Mouse (Mus musculus): ENCODE data around the gene Uvrag.

Uvrag gene

DNA sequence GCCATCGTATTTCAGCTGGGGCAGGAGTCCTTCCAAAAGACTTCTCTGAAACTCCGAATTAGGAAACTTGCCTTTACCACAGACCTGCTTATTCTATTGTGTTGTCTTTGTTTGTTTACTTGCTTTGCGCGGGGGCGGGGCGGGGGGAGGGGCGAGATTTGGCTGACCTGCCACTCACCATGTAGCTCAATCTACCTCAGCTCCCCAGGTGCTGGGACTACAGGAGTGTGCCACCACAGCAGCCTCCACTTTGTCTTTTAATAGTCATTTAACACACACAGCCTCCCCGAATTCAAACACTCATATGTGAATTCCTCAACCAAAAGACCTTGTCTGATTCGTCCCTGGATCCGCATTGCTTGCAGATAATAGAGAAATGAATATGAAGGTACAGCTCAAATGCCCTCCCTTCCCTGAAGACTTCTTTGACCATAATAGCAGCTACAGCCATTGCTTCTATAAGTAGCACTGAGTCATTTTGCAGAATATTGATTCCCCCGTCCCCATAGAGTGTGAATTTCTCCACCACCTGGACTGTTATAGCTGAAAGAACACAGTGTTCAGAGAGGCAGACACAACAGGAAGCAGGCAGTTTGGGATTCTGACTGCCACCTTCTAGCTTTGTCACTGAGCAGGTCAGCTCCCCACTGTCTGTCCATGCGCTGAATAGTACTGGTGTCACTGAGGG is 1.1 kb upstream of the Uvrag start:
- intact Hi-C loops (cut with DNase I): no loop called here

DNA sequence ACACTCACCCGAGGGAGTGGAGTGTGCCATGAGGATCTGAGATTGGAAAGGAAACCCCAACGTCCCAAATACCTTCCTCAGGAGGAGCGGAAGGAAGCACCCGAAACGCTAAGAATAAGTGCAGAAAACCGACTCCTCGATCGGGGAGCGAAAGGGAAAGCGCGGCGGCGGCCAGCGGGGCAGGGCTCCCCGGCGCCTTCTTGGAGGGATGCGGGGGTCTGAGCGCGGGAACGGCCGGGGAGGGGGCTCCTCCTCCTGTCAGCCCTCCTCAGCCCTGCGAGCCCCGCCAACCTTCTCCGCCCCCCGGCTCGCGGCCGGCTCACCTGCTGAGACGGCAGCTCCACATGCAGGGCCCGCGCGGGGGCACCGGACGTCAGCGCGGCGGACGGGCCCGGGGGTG is 430 bp downstream of the Uvrag start:
- intact Hi-C loops (cut with DNase I): no loop called here

DNA sequence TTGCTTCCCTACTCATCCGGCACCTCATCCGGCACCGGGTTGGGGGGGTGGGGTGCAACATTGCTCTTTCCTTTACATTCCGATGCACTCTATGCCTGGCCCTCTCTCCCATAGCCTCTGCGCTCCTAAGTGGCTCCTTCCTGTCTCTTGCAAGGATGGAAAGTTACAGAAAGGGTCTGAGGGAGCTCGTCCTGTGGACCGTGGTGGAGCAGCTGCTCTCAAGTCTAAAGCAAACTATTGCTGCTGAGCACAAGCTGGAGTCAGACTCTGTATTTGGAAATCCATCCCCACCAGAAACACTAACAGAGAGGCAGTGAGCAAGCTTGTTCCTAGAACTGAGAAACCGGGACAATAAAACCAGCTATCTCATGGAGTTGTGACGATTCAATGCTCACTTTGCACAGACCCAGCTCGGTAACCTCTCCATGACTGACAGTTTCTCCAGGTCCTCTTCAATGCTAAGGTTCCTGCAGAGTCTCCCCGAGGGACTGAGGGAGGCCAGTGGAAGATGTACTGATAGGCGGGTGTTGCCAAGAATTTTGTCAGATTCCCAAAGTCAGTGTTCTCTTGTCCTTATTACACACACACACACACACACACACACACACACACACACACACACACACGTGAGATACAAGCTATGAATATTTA is 975 bp downstream of the Uvrag start:
- intact Hi-C loops (cut with DNase I): no loop called here

DNA sequence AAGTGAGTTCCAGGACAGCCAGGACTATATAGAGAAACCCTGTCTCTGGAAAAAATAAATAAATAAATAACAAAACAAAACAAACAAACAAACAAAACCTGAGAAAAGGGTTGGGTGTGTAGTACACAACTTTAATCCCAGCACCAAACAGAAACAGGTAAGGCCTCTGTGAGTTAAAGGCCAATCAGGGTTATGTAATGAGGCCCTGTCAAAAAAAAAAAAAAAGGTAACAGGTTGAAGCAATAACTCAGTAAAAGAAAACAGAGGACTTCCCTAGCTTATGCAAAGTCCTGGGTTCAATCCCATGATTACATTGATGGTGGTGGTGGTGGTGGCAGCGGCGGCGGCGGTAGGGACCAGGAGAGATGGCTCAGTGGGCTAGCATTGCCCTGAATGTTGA is 3.4 kb downstream of the Uvrag start:
- intact Hi-C loops (cut with DNase I): no loop called here

DNA sequence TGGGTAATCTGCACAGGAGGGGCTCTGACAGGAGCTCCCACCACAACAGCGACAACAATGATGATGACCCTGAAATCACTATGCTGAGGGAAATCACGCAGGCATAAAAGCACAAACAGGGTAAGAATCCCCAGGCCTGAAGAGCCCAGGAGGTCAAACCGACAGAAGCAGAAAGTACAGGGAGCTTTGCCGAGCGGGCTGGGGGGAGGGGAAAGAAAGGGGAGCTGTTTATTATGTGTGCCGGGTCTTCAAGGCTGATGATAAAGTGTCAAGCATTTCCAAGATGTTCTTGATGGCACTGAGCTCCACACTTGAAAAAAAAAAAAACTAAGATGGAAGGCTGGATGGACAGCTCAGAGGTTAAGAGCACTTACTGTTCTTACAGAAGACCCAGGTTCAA is 4.2 kb downstream of the Uvrag start:
- intact Hi-C loops (cut with DNase I): no loop called here

DNA sequence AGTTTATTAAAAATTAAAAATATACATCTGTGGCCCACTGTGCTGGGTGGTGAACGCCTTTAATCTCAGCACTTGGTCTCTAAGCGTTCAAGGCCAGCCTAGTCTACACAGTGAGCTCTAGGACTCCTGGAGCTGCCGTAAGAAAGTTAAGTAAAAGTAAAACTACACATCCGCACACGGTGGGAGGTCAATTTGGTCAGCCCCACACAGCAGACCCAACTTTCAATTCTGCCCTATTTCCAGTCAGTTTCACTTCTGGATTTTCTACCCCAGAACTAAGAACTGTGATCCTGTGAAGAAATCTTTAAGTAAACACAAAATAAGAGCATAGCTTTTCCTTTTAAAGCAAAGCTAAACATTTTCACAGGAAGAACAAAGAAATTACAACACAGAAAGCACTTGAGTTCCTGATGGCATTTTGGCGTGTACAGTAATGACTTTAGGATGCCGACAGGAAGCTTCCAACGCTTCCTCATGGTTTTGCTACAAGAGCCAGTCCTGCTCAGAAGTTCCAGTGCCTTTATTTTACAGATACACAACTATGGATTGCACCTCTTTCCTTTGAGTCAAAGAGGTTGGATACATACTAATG is 7.0 kb downstream of the Uvrag start:
- intact Hi-C loops (cut with DNase I): no loop called here

DNA sequence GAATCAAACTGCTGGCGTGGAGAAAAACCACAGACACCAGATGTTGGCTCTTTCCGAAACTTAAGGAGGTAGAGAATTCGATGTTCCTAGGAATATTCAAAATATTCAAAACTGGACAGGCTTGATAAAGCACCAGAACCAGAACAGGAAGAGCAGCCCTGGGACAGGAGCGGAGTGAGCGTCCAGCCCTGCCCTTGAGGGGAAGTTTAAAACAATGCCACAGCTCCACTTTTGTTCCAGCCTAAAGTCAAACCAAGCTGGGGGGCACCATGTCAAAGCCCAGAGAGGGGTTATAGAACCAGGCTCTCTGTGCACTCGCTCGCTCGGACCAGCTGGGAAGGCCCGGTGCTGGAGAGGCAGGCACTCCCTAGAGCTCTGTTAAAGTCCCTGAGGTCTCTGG is 8.3 kb downstream of the Uvrag start:
- intact Hi-C loops (cut with DNase I): no loop called here

DNA sequence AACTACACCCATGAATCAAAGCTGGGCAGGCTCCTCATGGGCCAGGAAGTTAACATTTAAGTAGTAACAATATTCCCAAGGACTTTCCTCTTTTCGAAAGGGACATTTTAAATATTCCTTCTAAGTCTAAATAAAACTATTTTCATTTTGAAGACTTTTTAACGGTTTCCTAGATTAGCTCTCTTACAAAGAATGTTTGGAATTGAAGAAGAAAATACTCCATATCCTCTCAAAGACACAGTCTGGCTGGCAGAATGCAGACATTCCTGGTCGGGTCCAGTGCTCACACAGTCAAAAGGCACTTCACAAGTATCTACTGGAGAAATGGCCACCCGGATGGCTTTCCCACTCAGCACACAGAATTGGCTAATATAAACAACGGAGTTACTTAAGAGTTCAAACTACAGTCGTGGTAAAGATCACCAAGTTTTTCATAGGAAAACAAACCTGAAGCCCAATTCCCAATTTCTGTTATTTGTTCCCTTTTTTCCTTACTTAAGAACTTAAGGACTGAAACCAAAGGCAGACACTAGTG is 9.1 kb downstream of the Uvrag start:
- intact Hi-C loops (cut with DNase I): no loop called here

DNA sequence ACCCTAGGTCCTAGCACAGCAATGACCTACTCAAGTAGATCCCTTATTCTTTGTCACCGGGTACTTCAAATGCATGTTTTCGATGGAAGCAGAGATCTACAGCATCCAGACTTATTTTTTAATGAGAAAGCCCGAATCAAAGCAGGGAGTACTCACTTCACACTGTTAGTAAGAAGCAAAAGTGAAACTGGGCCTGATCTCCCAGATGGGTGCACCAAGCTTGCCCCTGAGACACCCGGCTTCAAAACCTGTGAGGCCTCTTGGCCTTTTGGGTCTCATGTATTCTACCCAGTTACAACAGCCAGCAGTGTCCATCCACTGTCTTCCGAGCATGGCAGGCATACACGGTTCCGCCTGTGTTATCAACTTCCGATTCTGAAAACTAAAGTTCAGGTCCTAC is 12.0 kb downstream of the Uvrag start:
- intact Hi-C loops (cut with DNase I): no loop called here

DNA sequence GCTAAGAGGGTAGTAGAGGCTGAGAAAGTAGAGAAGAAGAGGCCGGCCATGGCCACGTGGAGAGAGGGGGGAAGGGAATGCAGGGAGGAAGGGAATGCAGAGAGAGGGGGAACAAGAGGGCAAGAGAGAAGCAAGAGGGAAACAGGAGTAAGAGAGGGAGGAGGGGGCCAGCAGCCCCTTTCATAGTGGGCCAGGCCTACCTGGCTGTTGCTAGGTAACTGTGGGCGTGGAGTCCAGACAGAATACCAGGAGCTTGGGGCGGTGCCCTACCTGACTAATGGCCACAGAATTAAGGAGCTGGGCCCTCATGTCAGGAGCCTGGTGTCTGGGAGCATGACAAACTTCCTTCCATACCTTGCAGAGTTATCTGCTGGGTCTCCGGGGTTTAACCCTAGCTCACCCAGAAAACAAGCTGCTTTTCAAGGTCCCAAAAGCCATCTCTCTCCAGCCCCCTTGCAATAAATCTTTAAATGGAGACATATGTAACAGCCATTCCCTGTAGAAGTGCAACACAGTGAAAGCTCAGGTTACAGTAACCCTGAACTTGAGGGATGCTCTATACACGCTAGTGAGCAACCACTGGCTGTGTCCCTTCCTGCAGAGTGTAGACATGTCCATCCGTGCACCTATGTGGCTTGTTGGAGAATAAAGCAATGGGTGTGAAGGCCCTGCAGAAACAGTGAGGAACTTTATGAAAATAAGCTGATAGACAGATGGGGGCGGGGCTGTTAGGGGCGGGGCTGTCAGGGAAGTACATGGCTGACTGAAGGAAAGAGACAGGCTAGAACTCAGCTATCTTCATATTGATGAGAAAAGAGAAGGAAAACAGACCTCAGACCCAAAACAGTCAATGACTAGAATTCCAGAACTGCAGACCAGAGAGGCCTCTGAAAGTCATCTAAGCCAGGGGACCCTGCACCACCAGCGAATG is 12.7 kb downstream of the Uvrag start:
- intact Hi-C loops (cut with DNase I): no loop called here

DNA sequence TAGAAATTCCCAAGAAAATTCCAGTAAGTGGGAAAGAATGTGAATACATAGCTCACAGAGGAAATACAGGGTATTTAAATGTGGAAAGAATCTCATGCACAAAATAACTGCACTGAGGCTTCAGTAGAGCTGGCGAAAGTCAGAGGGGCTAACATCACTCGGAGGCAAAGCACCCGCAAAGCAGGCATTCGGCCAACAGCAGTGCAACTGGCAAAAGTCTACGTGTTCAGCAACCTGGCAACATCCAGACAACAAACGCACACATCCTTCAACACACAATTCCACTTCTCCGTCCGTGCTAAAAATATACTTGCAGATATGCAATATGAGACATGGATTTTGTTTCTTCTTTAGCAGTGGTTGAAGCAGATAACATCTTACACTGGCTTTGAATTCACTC is 14.9 kb downstream of the Uvrag start:
- intact Hi-C loops (cut with DNase I): no loop called here

DNA sequence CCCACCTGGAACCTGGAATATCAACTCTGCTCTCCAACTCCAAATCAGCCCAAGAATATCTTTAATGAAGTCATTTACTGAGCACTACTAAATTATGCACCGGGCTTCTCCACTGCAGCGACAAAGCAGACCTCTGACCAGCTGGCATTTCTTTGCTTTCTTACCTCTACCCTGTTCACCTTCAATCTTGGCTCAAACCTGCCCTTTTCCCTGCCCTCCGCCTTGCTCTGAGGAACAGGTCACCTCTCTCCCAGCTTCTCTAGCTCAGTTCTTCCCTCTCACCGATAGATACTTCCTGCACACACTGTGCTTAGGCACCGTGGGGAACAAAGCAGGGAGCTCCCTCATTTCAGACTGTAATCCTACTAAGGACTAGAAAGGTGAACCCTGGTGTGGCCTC is 18.3 kb downstream of the Uvrag start:
- intact Hi-C loops (cut with DNase I): no loop called here

DNA sequence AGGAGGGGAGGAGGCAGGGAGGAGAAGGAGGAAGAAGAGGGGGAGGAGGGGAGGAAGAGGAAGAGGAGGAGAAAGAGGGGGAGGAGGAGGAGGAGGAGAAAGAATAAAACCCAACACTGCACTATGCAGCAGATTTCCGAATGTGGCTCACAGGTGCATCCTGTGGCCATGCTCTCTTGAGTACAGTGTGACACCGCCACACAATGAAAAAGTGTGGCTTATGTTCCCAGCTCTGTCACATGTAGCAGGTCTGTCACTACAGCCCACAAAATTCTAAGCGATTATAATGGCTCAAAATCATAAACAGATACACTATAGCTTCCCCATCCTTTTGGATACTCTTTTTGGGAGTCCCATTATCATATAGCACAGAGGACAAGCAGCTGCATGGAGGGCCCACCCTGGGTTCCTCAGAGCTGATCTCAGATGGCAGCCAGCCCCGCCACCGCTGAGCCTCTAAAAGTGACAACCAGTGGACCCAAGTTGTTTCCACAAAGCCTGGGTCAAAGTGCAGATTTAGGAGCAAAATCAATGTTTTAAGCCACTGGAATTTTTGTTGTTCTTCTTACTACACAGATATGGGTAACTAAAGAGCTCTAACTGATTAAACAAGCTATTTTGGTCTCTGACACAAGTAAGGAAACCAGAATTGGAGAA is 19.9 kb downstream of the Uvrag start:
- intact Hi-C loops (cut with DNase I): no loop called here

DNA sequence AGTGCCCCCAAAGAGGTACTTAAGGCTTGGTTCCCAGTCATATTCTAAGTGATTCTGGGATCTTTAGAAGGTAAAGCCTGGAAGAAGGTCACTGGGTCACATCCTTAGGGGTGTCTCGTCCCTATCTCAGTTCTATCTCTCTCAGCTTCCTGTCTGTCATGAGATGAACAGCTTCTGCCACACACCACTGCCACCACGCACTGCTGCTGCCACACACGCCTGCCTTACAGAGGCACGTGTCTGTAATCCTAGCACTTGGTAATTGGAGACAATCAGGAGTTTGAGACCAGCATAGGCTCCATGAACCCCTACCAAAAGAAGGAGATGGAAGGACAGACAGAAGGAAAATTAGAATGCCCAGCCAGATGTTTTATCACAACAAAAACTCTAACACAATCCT is 20.9 kb downstream of the Uvrag start:
- intact Hi-C loops (cut with DNase I): no loop called here

DNA sequence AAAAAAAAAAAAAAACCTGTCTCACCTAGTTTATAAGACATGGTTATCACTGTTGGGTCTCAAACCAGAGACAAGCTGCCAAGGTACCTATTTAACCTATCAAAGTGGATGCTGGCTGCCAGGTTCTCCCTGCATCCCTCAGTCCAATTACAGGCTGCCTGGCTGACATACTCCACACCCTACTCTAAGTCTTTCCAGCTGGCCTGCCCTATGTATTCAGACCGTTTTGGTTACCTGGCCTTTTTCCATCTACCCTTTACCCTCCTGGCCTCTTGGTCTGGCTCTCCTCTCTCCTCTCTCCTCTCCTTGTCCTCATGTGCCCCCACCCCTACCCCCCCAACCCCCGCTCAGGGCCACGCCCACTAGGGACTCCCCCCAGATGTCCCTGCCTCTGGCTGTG is 24.2 kb downstream of the Uvrag start:
- intact Hi-C loops (cut with DNase I): no loop called here

DNA sequence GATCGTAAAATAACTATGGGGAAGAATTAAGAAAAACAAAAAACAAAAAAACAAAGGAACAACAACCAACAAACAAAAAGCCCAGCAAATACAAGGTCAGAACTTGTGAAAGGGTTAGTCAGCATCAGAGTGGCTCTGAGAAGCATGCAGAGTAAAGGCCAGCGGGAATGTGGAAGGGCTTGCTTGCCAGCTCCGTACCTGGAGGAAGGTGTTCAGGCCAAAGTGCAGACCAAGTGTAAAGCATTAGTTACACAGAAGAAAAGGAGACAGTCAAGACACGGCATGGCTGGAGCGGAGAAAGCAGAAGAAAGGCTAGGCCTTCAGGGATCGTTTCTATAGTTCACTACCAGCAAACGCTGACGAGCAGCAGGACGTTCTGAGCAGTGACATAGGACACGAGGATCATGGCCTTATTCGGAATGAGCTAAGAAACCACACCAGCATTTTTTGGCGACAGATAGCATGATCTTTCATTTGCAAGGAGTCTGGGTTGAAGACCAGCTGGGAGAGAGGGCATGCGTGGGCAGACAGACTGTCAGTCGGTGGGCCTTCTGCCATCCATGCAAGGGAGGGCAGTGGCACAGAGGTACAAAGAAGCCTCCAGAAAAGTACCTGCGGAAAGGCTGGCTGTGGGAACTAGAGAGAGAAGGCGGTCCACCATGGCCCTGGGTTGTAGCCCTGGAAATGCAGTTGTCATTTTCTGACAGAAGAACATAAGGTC is 26.8 kb downstream of the Uvrag start:
- intact Hi-C loops (cut with DNase I): no loop called here

DNA sequence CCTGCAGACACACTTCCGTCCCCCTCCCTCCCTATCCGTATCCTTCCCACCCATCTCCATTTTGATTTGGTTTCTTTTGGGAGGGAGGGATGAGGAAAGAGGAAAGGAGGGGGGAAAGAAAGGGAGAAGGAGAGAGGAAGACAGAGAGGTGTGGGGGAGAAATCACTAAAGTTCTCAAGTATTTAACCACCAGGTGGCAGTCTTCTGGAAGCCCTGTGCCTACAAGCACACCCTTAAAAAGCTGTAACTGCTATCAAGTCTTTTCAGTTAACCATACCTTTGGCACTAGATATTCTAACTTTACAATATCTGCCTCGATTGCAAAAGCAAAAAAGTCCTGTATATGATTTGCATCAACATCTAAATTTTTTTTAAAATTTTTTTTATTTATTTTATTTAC is 33.4 kb downstream of the Uvrag start:
- intact Hi-C loops (cut with DNase I): loop anchor here (2.0 kb wide), 1 partner anchor 141 kb away; no protein-coding TSS in a partner anchor

DNA sequence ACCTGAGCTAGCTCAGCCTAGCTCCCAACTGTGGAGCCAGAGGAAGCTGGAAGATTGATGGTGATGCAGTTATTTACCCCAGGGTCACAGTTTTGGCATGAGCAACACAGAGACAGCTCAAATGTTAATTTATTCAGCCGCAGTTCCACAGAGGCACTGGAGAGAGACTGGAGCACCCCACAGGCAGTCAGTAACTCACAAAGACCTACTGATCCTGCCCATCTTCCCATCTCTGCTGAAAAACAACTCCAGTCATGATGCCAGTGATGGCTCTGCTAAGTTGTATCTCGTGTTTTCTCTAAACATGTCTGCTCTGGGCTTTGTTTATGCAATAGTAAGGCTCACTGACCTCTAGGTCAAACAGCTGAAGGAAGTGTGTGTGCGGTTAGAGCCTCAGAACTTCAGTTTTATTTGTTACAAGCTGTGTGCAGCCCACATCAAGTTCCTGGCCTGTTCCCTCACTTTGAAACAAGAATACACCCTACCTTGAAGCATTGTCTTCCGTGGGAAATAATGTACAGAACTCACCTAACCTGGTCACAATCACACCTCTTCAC is 34.1 kb downstream of the Uvrag start:
- intact Hi-C loops (cut with DNase I): loop anchor here (2.0 kb wide), 1 partner anchor 142 kb away; no protein-coding TSS in a partner anchor

DNA sequence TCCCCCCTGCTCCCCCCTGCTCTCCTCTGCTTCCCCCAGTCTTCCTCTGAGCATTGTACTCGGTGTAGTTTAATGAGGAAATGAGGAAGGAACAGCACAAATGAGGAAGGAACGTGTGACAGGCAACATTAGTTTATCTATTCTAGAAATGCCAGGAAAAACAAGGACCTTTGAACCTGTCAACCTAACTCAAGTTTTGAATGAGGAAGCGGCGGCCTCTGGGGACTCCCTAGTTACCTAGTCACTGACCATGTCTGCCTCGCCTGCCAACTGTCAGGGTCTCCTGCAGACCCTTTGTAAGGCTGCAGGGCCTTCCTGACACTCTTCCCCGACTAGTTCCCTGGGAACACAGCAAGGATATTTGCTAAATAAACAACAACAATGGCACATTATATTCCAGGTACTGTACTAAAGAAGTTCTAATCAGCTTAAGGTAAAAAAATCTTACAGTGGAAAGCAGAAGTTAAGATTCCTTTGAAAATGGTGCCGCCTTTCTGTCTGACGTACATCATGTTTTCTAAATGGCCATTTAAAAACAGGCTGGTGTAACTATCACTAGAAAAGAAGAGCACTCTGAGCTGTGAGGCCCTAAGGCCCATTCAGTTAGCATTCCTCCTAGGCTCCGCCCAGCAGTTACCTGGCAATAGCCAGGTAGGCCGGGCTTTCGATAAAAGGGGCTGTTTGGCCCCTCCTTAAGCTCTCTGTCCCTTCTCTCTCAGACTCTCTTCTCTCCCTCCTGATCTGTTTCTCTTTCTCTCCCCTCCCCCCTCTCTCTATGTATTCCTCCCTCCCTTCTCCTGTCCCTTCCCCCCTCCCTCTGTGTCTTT is 39.0 kb downstream of the Uvrag start:
- intact Hi-C loops (cut with DNase I): no loop called here

Data from adrenal gland (tissue).